ENCODE assay signal across 9 mouse cellular contexts in the genomic region with DNA sequence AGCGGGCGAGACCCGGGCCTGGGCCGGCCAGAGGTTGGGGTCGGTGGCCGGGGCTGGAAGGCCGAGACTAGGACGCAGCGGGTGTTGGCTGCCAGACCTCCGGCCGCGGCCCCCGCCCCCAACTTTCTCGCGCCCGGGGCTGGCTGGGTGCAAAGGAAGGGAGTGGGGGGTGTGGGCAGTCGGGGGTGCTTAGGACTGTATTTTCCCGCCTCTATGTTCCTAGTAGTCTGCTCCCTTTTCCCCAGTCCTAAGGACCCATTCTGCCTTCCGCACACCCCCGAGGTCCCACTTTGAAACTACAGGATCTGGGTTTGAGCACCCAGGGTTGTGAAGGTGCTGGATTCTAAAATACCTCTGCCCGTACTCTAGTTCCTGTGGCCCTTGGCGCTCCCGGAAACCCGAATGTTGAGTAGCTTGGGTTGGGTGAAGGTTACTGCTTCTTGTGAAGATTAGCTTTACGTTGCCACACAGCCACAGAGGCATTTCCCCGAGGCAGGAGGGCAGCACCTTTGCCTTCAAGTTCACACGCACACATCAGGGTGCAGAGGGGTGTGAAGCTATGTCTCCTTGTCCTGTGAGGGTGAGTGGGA. TPM values are rescaled to one million over a fixed set of nuclear protein-coding genes. Genes with fewer than 3 reads are reported as not detected.
DNase-seq lines count a peak whose midpoint lies in the region; ATAC-seq and TF ChIP-seq lines count a peak whose summit lies in the region.
"Had no signal": no experiment of that assay in that cellular context is flagged by ENCODE, and none has a peak within 500 bp of the region (broad histone marks: within the 10 kb centered on the region; RNA-seq: fewer than 3 reads in every experiment).

No protein-coding gene starts in this region.

- no peaks in the 10 kb centered on the region for H3K36me3 ChIP-seq in forebrain, embryonic 13.5 days (ENCODE audit: poor library complexity, severe bottlenecking)
- peaks cover 16% of the 10 kb centered on the region for H3K36me3 ChIP-seq in limb, embryonic 15.5 days
- H3K36me3 ChIP-seq in neural tube, embryonic 14.5 days (ENCODE audit: control insufficient read depth, insufficient read depth, low read length), result no peaks in the 10 kb centered on the region; the same call in 1 of the 2 replicates

- peak; percentile 34; the same call in 1 of the 2 replicates for ATAC-seq in forebrain, embryonic 13.5 days
- peak; percentile 35; the same call in 1 of the 2 replicates for ATAC-seq in limb, embryonic 15.5 days (ENCODE audit: insufficient number of reproducible peaks, low FRiP score, low TSS enrichment, low read depth)
- ATAC-seq in neural tube, embryonic 14.5 days (ENCODE audit: low read depth), result peak; percentile 26

- peak overlapping the region; percentile 91 for H3K9ac ChIP-seq in forebrain, embryonic 13.5 days
- H3K9ac ChIP-seq in limb, embryonic 15.5 days, result peak overlapping the region; percentile 73
- peak overlapping the region; percentile 82 for H3K9ac ChIP-seq in neural tube, embryonic 14.5 days (replicated peaks; ENCODE audit: low read depth, low read length)

- peak overlapping the region; percentile 98 for H3K4me2 ChIP-seq in forebrain, embryonic 13.5 days
- peak overlapping the region; percentile 90 for H3K4me2 ChIP-seq in limb, embryonic 15.5 days
- peak overlapping the region; percentile 99 for H3K4me2 ChIP-seq in neural tube, embryonic 14.5 days (ENCODE audit: low read depth, low read length)

- WGBS in forebrain, embryonic 13.5 days, result 1% methylated on average over 11 of the region's 27 CpGs
- WGBS in limb, embryonic 15.5 days, result under 1% methylated on average over 27 of the region's 27 CpGs
- under 1% methylated on average over 25 of the region's 27 CpGs for WGBS in neural tube, embryonic 14.5 days

- DNase-seq in layer of hippocampus, adult 2 months (ENCODE audit: low spot score in 2 of 2), result no peak
- no peak for DNase-seq in layer of hippocampus, postnatal 10 days (ENCODE audit: low spot score in 2 of 2)
- DNase-seq in NIH3T3 (ENCODE audit: low read depth), result peak; percentile 10
- no peak for DNase-seq in layer of hippocampus, adult 18-20 months (ENCODE audit: low spot score in 2 of 2)
- DNase-seq in ovary, postnatal 36 days (ENCODE audit: low spot score), result no peak

- peaks cover 22% of the 10 kb centered on the region for H3K27me3 ChIP-seq in forebrain, embryonic 13.5 days
- H3K27me3 ChIP-seq in limb, embryonic 15.5 days, result peaks cover 14% of the 10 kb centered on the region
- H3K27me3 ChIP-seq in neural tube, embryonic 14.5 days (ENCODE audit: control insufficient read depth, insufficient read depth, low read length), result peaks cover 3% of the 10 kb centered on the region; the same call in 1 of the 2 replicates

- H3K9me3 ChIP-seq in forebrain, embryonic 13.5 days (replicated peaks), result no peaks in the 10 kb centered on the region
- H3K9me3 ChIP-seq in limb, embryonic 15.5 days, result no peaks in the 10 kb centered on the region
- no peaks in the 10 kb centered on the region for H3K9me3 ChIP-seq in neural tube, embryonic 14.5 days (ENCODE audit: control insufficient read depth, low read length)

- no peak for TF ChIP-seq CTCF in layer of hippocampus, adult 2 months (conservative IDR thresholded peaks at IDR 0.05)

- peak overlapping the region; percentile 90 for H3K27ac ChIP-seq in layer of hippocampus, adult 2 months
- no peak overlapping the region for H3K27ac ChIP-seq in forebrain, embryonic 13.5 days
- H3K27ac ChIP-seq in limb, embryonic 15.5 days, result peak overlapping the region; percentile 78
- H3K27ac ChIP-seq in neural tube, embryonic 14.5 days (ENCODE audit: low read depth, low read length), result no peak overlapping the region

- peak overlapping the region; percentile 73 for H3K4me3 ChIP-seq in layer of hippocampus, adult 2 months
- H3K4me3 ChIP-seq in forebrain, embryonic 13.5 days, result peak overlapping the region; percentile 79
- H3K4me3 ChIP-seq in limb, embryonic 15.5 days, result peak overlapping the region; percentile 85
- H3K4me3 ChIP-seq in neural tube, embryonic 14.5 days (ENCODE audit: low read depth, low read length), result peak overlapping the region; percentile 73

- peaks cover 61% of the 10 kb centered on the region for H3K4me1 ChIP-seq in forebrain, embryonic 13.5 days
- H3K4me1 ChIP-seq in limb, embryonic 15.5 days, result peaks cover 50% of the 10 kb centered on the region
- peaks cover 29% of the 10 kb centered on the region for H3K4me1 ChIP-seq in neural tube, embryonic 14.5 days (ENCODE audit: control insufficient read depth, insufficient read depth, low read length)

RNA-seq across cellular contexts. Expression of a gene that starts 2.5 kb away (rescaled TPM):
- total RNA-seq in layer of hippocampus, adult 2 months (2021), result 10 to 100 TPM; 75.5 to 80.8 TPM
- 10 to 100 TPM; 48.6 to 64.7 TPM for total RNA-seq in layer of hippocampus, postnatal 10 days (2021)
- 17.1 and 18.7 TPM in 2 replicates for polyA plus RNA-seq in forebrain, embryonic 13.5 days (2015; fragmentation: Nextera tagmentation; extraction: Ambion mirVana)
- polyA plus RNA-seq in limb, embryonic 15.5 days (2015; fragmentation: Nextera tagmentation; extraction: Ambion mirVana), result 28.7 and 32.6 TPM in 2 replicates
- 18.7 and 21.6 TPM in 2 replicates for polyA plus RNA-seq in neural tube, embryonic 14.5 days (2014; fragmentation: Nextera tagmentation; extraction: Ambion mirVana)
- 10 to 100 TPM; 87.5 to 93.6 TPM for total RNA-seq in layer of hippocampus, adult 18-20 months (2021)

RNA-seq across cellular contexts. Expression of a gene that starts 12.7 kb away (rescaled TPM):
- total RNA-seq in layer of hippocampus, adult 2 months (2021), result 10 to 100 TPM; 18.6 to 19.6 TPM
- total RNA-seq in layer of hippocampus, postnatal 10 days (2021), result 10 to 100 TPM; 16.4 to 16.7 TPM
- polyA plus RNA-seq in forebrain, embryonic 13.5 days (2015; fragmentation: Nextera tagmentation; extraction: Ambion mirVana), result 22.7 and 27.5 TPM in 2 replicates
- polyA plus RNA-seq in limb, embryonic 15.5 days (2015; fragmentation: Nextera tagmentation; extraction: Ambion mirVana), result 22.1 and 22.2 TPM in 2 replicates
- 15.7 and 19.5 TPM in 2 replicates for polyA plus RNA-seq in neural tube, embryonic 14.5 days (2014; fragmentation: Nextera tagmentation; extraction: Ambion mirVana)
- 10 to 100 TPM; 17.7 to 19.2 TPM for total RNA-seq in layer of hippocampus, adult 18-20 months (2021)

RNA-seq across cellular contexts. Expression of a gene that starts 39.8 kb away (rescaled TPM):
- 10 to 100 TPM; 13.7 to 14.3 TPM for total RNA-seq in layer of hippocampus, adult 2 months (2021)
- 1 to 10 TPM; 3.6 to 4.8 TPM for total RNA-seq in layer of hippocampus, postnatal 10 days (2021)
- 0.13 and 0.14 TPM in 2 replicates for polyA plus RNA-seq in forebrain, embryonic 13.5 days (2015; fragmentation: Nextera tagmentation; extraction: Ambion mirVana)
- polyA plus RNA-seq in limb, embryonic 15.5 days (2015; fragmentation: Nextera tagmentation; extraction: Ambion mirVana), result not detected in 2 replicates
- 1.8 and 2.2 TPM in 2 replicates for polyA plus RNA-seq in neural tube, embryonic 14.5 days (2014; fragmentation: Nextera tagmentation; extraction: Ambion mirVana)
- 10 to 100 TPM; 12.5 to 15.8 TPM for total RNA-seq in layer of hippocampus, adult 18-20 months (2021)
- total RNA-seq: hematopoietic stem cell, adult 5-6 weeks had no signal

RNA-seq across cellular contexts. Expression of a gene that starts 57.9 kb away (rescaled TPM):
- total RNA-seq in layer of hippocampus, adult 2 months (2021), result 100 to 1,000 TPM; 265 to 270 TPM
- total RNA-seq in layer of hippocampus, postnatal 10 days (2021), result 100 to 1,000 TPM; 115 to 124 TPM
- 0.62 and 0.65 TPM in 2 replicates for polyA plus RNA-seq in forebrain, embryonic 13.5 days (2015; fragmentation: Nextera tagmentation; extraction: Ambion mirVana)
- 0.31 and 0.55 TPM in 2 replicates for polyA plus RNA-seq in limb, embryonic 15.5 days (2015; fragmentation: Nextera tagmentation; extraction: Ambion mirVana)
- polyA plus RNA-seq in neural tube, embryonic 14.5 days (2014; fragmentation: Nextera tagmentation; extraction: Ambion mirVana), result 0.15 and 0.19 TPM in 2 replicates
- 100 to 1,000 TPM; 284 to 311 TPM for total RNA-seq in layer of hippocampus, adult 18-20 months (2021)

Comparison
In these comparisons a context has a peak if more than half of its experiments do, and no peak if none do; other contexts are left out.
1. H3K27ac ChIP-seq: peak in layer of hippocampus, adult 2 months (single experiment) and limb, embryonic 15.5 days (single experiment); none in forebrain, embryonic 13.5 days (single experiment) and neural tube, embryonic 14.5 days (single experiment).
2. Peak in every context shown above with its lines, with median percentiles within 50 percentile points of each other: H3K4me3 ChIP-seq, ATAC-seq, H3K4me2 ChIP-seq and H3K9ac ChIP-seq.